Mouse (Mus musculus): ENCODE measurements around the gene Kcnmb4. TPM values are rescaled to one million over a fixed set of nuclear protein-coding genes. Genes with fewer than 3 reads are reported as not detected.

Gene Kcnmb4
- polyA plus RNA-seq, 1 experiment from 2014 or later, result 24.5 TPM

- Histone ChIP-seq H3K4me2 (ENCODE audit: low read depth, severe bottlenecking) (no peak overlapping the region), H3K4me1 (ENCODE audit: control insufficient read depth, insufficient read depth, low read length) (no peaks in the 10 kb centered on the region), H3K4me3 (ENCODE audit: low read depth, low read length) (no peak overlapping the region), H3K9me3 (ENCODE audit: control insufficient read depth, low read length) (no peaks in the 10 kb centered on the region), H3K9ac (ENCODE audit: low read length) (no peak overlapping the region), H3K27me3 (ENCODE audit: control insufficient read depth, insufficient read depth, low read length) (no peaks in the 10 kb centered on the region), H3K36me3 (ENCODE audit: control insufficient read depth, insufficient read depth, low read length) (no peaks in the 10 kb centered on the region), H3K27ac (replicated peaks; ENCODE audit: low read depth, low read length) (no peak overlapping the region)
- DNase-seq (ENCODE audit: low spot score), result no peak
- WGBS, result 87% methylated on average over 5 of the region's 5 CpGs
- no peak for ATAC-seq (ENCODE audit: insufficient number of reproducible peaks, low FRiP score, low TSS enrichment, low read depth)
Observed at GRCm38 (mm10) chr10:116468094-116468493, 5.6 kb downstream of the Kcnmb4 start.

- 92% methylated on average over 12 of the region's 12 CpGs for WGBS
- Histone ChIP-seq H3K9me3 (ENCODE audit: control insufficient read depth, low read length) (no peaks in the 10 kb centered on the region), H3K27ac (replicated peaks; ENCODE audit: low read depth, low read length) (no peak overlapping the region), H3K36me3 (ENCODE audit: control insufficient read depth, insufficient read depth, low read length) (no peaks in the 10 kb centered on the region), H3K4me1 (ENCODE audit: control insufficient read depth, insufficient read depth, low read length) (no peaks in the 10 kb centered on the region), H3K9ac (ENCODE audit: low read length) (no peak overlapping the region), H3K4me2 (ENCODE audit: low read depth, severe bottlenecking) (no peak overlapping the region), H3K27me3 (ENCODE audit: control insufficient read depth, insufficient read depth, low read length) (no peaks in the 10 kb centered on the region), H3K4me3 (ENCODE audit: low read depth, low read length) (no peak overlapping the region)
- ATAC-seq (ENCODE audit: insufficient number of reproducible peaks, low FRiP score, low TSS enrichment, low read depth), result no peak
- no peak for DNase-seq (ENCODE audit: low spot score)
Observed at GRCm38 (mm10) chr10:116463753-116464345, 9.8 kb downstream of the Kcnmb4 start.

GRCm38 (mm10) chr10:116461443-116461842, 12.2 kb downstream of the Kcnmb4 start:
- no peaks in the 10 kb centered on the region for H3K4me1 ChIP-seq (ENCODE audit: control insufficient read depth, insufficient read depth, low read length)
- H3K9ac ChIP-seq (ENCODE audit: low read length), result no peak overlapping the region
- no peak overlapping the region for H3K27ac ChIP-seq (replicated peaks; ENCODE audit: low read depth, low read length)
- no peak overlapping the region for H3K4me3 ChIP-seq (ENCODE audit: low read depth, low read length)
- DNase-seq (ENCODE audit: low spot score) (no peak), ATAC-seq (ENCODE audit: insufficient number of reproducible peaks, low FRiP score, low TSS enrichment, low read depth) (no peak)
- no peaks in the 10 kb centered on the region for H3K36me3 ChIP-seq (ENCODE audit: control insufficient read depth, insufficient read depth, low read length)
- no peaks in the 10 kb centered on the region for H3K9me3 ChIP-seq (ENCODE audit: control insufficient read depth, low read length)
- H3K27me3 ChIP-seq (ENCODE audit: control insufficient read depth, insufficient read depth, low read length), result no peaks in the 10 kb centered on the region
- no peak overlapping the region for H3K4me2 ChIP-seq (ENCODE audit: low read depth, severe bottlenecking)
- 87% methylated on average over 9 of the region's 9 CpGs for WGBS

- H3K27me3 ChIP-seq (ENCODE audit: control insufficient read depth, insufficient read depth, low read length), result no peaks in the 10 kb centered on the region
- no peaks in the 10 kb centered on the region for H3K9me3 ChIP-seq (ENCODE audit: control insufficient read depth, low read length)
- H3K27ac ChIP-seq (replicated peaks; ENCODE audit: low read depth, low read length), result no peak overlapping the region
- no peaks in the 10 kb centered on the region for H3K4me1 ChIP-seq (ENCODE audit: control insufficient read depth, insufficient read depth, low read length)
- H3K9ac ChIP-seq (ENCODE audit: low read length), result no peak overlapping the region
- H3K4me2 ChIP-seq (ENCODE audit: low read depth, severe bottlenecking), result no peak overlapping the region
- 88% methylated on average over 9 of the region's 9 CpGs for WGBS
- H3K36me3 ChIP-seq (ENCODE audit: control insufficient read depth, insufficient read depth, low read length), result no peaks in the 10 kb centered on the region
- DNase-seq (ENCODE audit: low spot score), result no peak
- no peak for ATAC-seq (ENCODE audit: insufficient number of reproducible peaks, low FRiP score, low TSS enrichment, low read depth)
- H3K4me3 ChIP-seq (ENCODE audit: low read depth, low read length), result no peak overlapping the region
Observed at GRCm38 (mm10) chr10:116458786-116459185, 14.9 kb downstream of the Kcnmb4 start.

- ATAC-seq (ENCODE audit: insufficient number of reproducible peaks, low FRiP score, low TSS enrichment, low read depth), result no peak
- H3K27me3 ChIP-seq (ENCODE audit: control insufficient read depth, insufficient read depth, low read length), result no peaks in the 10 kb centered on the region
- no peak overlapping the region for H3K4me3 ChIP-seq (ENCODE audit: low read depth, low read length)
- H3K9ac ChIP-seq (ENCODE audit: low read length), result no peak overlapping the region
- no peak for DNase-seq (ENCODE audit: low spot score)
- 94% methylated on average over 7 of the region's 7 CpGs for WGBS
- H3K4me1 ChIP-seq (ENCODE audit: control insufficient read depth, insufficient read depth, low read length), result no peaks in the 10 kb centered on the region
- no peak overlapping the region for H3K4me2 ChIP-seq (ENCODE audit: low read depth, severe bottlenecking)
- no peaks in the 10 kb centered on the region for H3K9me3 ChIP-seq (ENCODE audit: control insufficient read depth, low read length)
- no peak overlapping the region for H3K27ac ChIP-seq (replicated peaks; ENCODE audit: low read depth, low read length)
- no peaks in the 10 kb centered on the region for H3K36me3 ChIP-seq (ENCODE audit: control insufficient read depth, insufficient read depth, low read length)
Observed at GRCm38 (mm10) chr10:116452771-116453170, 20.9 kb downstream of the Kcnmb4 start.

GRCm38 (mm10) chr10:116450621-116451020, 23.1 kb downstream of the Kcnmb4 start:
- no peak for ATAC-seq (ENCODE audit: insufficient number of reproducible peaks, low FRiP score, low TSS enrichment, low read depth)
- Histone ChIP-seq H3K27ac (replicated peaks; ENCODE audit: low read depth, low read length) (no peak overlapping the region), H3K4me2 (ENCODE audit: low read depth, severe bottlenecking) (no peak overlapping the region), H3K36me3 (ENCODE audit: control insufficient read depth, insufficient read depth, low read length) (no peaks in the 10 kb centered on the region), H3K27me3 (ENCODE audit: control insufficient read depth, insufficient read depth, low read length) (no peaks in the 10 kb centered on the region), H3K4me3 (ENCODE audit: low read depth, low read length) (no peak overlapping the region), H3K4me1 (ENCODE audit: control insufficient read depth, insufficient read depth, low read length) (no peaks in the 10 kb centered on the region), H3K9me3 (ENCODE audit: control insufficient read depth, low read length) (no peaks in the 10 kb centered on the region), H3K9ac (ENCODE audit: low read length) (no peak overlapping the region)
- DNase-seq (ENCODE audit: low spot score), result no peak
- 65% methylated on average over 9 of the region's 9 CpGs for WGBS

GRCm38 (mm10) chr10:116448166-116448565, 25.5 kb downstream of the Kcnmb4 start:
- H3K4me3 ChIP-seq (ENCODE audit: low read depth, low read length), result no peak overlapping the region
- no peak for DNase-seq (ENCODE audit: low spot score)

GRCm38 (mm10) chr10:116447176-116447575, 26.5 kb downstream of the Kcnmb4 start:
- WGBS, result 55% methylated on average over 9 of the region's 9 CpGs
- Histone ChIP-seq H3K9me3 (ENCODE audit: control insufficient read depth, low read length) (no peaks in the 10 kb centered on the region), H3K27ac (replicated peaks; ENCODE audit: low read depth, low read length) (no peak overlapping the region), H3K27me3 (ENCODE audit: control insufficient read depth, insufficient read depth, low read length) (no peaks in the 10 kb centered on the region), H3K4me1 (ENCODE audit: control insufficient read depth, insufficient read depth, low read length) (no peaks in the 10 kb centered on the region), H3K4me2 (ENCODE audit: low read depth, severe bottlenecking) (no peak overlapping the region), H3K36me3 (ENCODE audit: control insufficient read depth, insufficient read depth, low read length) (peaks cover 2% of the 10 kb centered on the region; the same call in 1 of the 2 replicates), H3K4me3 (ENCODE audit: low read depth, low read length) (no peak overlapping the region), H3K9ac (ENCODE audit: low read length) (no peak overlapping the region)
- DNase-seq (ENCODE audit: low spot score), result no peak
- no peak for ATAC-seq (ENCODE audit: insufficient number of reproducible peaks, low FRiP score, low TSS enrichment, low read depth)

More at GRCm38 (mm10) chr10:116448166-116448565, 25.5 kb downstream of the Kcnmb4 start:
- no peaks in the 10 kb centered on the region for H3K9me3 ChIP-seq (ENCODE audit: control insufficient read depth, low read length)
- H3K27me3 ChIP-seq (ENCODE audit: control insufficient read depth, insufficient read depth, low read length), result no peaks in the 10 kb centered on the region
- no peak overlapping the region for H3K4me2 ChIP-seq (ENCODE audit: low read depth, severe bottlenecking)
- WGBS, result 94% methylated on average over 12 of the region's 12 CpGs
- no peak overlapping the region for H3K27ac ChIP-seq (replicated peaks; ENCODE audit: low read depth, low read length)
- no peak overlapping the region for H3K9ac ChIP-seq (ENCODE audit: low read length)
- peaks cover 2% of the 10 kb centered on the region; the same call in 1 of the 2 replicates for H3K36me3 ChIP-seq (ENCODE audit: control insufficient read depth, insufficient read depth, low read length)
- no peaks in the 10 kb centered on the region for H3K4me1 ChIP-seq (ENCODE audit: control insufficient read depth, insufficient read depth, low read length)
- ATAC-seq (ENCODE audit: insufficient number of reproducible peaks, low FRiP score, low TSS enrichment, low read depth), result no peak

GRCm38 (mm10) chr10:116446040-116446439, 27.6 kb downstream of the Kcnmb4 start:
- Histone ChIP-seq H3K9me3 (ENCODE audit: control insufficient read depth, low read length) (no peaks in the 10 kb centered on the region), H3K27me3 (ENCODE audit: control insufficient read depth, insufficient read depth, low read length) (no peaks in the 10 kb centered on the region), H3K4me2 (ENCODE audit: low read depth, severe bottlenecking) (no peak overlapping the region), H3K4me1 (ENCODE audit: control insufficient read depth, insufficient read depth, low read length) (no peaks in the 10 kb centered on the region), H3K36me3 (ENCODE audit: control insufficient read depth, insufficient read depth, low read length) (peaks cover 2% of the 10 kb centered on the region; the same call in 1 of the 2 replicates), H3K27ac (replicated peaks; ENCODE audit: low read depth, low read length) (no peak overlapping the region), H3K9ac (ENCODE audit: low read length) (no peak overlapping the region), H3K4me3 (ENCODE audit: low read depth, low read length) (no peak overlapping the region)
- 95% methylated on average over 10 of the region's 12 CpGs for WGBS
- DNase-seq (ENCODE audit: low spot score) (no peak), ATAC-seq (ENCODE audit: insufficient number of reproducible peaks, low FRiP score, low TSS enrichment, low read depth) (no peak)

Data from limb, embryonic 11.5 days (tissue).